Mouse (Mus musculus): ENCODE results near the gene Ankrd61.

DNA sequence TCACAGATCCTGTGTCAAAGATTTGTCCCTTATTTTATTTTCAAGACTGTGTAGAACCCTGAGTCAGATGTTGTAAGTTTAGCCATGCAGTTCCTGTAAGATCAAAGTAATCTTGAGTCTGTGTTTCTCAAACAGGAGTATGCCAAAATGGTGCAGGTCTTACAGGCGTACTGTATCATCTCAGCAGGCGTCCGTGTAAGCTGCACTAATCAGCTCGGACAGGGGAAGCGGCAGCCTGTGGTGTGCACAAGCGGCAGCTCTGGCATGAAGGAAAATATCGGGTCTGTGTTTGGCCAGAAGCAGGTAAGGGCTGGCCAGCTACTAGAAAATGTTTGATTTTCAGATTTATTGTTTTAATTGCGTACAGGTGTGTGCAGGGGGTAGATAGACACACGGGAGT, 18.7 kb upstream of the Ankrd61 start:
- TF ChIP-seq CTCF (IDR thresholded peaks at IDR 0.05; ENCODE audit: extremely low read depth, insufficient read depth, low read length): no peak
- no peak for TF ChIP-seq POLR2A (IDR thresholded peaks at IDR 0.05; ENCODE audit: extremely low read depth, insufficient read depth, low read length)
